Mouse (Mus musculus): Measurements from ENCODE around the gene Cacnb2. TPM values are rescaled to one million over a fixed set of nuclear protein-coding genes. Genes with fewer than 3 reads are reported as not detected.

The Cacnb2 gene
- 10 to 100 TPM; 48.3 to 49.7 TPM for total RNA-seq (2021)
- long read RNA-seq, experiment 1, full-length matches to known transcripts = 12 of 26 reads
- long read RNA-seq, experiment 1, partial matches to known transcripts = 2 of 26 reads
- long read RNA-seq, experiment 1, other reads (novel, unspliced or antisense) = 12 of 26 reads
- long read RNA-seq, experiment 2, full-length matches to known transcripts = 5 of 13 reads
- long read RNA-seq, experiment 2, partial matches to known transcripts = 4 of 13 reads
- long read RNA-seq, experiment 2, other reads (novel, unspliced or antisense) = 4 of 13 reads

GRCm38 (mm10) chr2:14602788-14603187 is at the start of gene Cacnb2:
Cacnb2 (plus strand) TSS chr2:14603088.
- no peak for DNase-seq (ENCODE audit: low spot score in 2 of 2)

GRCm38 (mm10) chr2:14568020-14568419 is 34.9 kb upstream of the Cacnb2 start:
- no peak for DNase-seq (ENCODE audit: low spot score in 2 of 2)

DNA sequence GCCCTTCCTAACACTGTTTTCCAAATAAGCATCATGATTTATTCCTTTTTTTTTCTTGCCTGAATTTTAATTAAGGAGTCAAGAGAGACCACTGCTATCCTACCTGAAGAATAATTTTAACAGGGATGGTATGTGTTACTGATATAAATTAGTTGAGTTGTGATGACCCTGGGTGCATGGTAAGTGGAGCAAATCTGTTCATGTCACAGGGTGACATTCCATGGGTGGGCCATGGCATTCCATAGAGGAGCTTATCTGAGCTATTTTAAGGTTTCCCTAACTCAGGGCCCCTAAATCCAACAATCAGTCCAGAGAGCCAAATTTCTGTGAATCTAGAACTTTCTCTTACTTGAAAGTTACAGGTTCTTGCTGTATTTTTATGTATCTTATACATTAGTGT is 31.6 kb upstream of the Cacnb2 start:
- no peak for DNase-seq (ENCODE audit: low spot score in 2 of 2)

GRCm38 (mm10) chr2:14589541-14589940 is 13.3 kb upstream of the Cacnb2 start:
- DNase-seq (ENCODE audit: low spot score in 2 of 2) = no peak

GRCm38 (mm10) chr2:14597909-14598563 is 4.9 kb upstream of the Cacnb2 start:
- DNase-seq (ENCODE audit: low spot score in 2 of 2) = no peak

GRCm38 (mm10) chr2:14603784-14604781 is 1.2 kb downstream of the Cacnb2 start:
- peak; percentile 42 to 62 for DNase-seq (ENCODE audit: low spot score in 2 of 2)

DNA sequence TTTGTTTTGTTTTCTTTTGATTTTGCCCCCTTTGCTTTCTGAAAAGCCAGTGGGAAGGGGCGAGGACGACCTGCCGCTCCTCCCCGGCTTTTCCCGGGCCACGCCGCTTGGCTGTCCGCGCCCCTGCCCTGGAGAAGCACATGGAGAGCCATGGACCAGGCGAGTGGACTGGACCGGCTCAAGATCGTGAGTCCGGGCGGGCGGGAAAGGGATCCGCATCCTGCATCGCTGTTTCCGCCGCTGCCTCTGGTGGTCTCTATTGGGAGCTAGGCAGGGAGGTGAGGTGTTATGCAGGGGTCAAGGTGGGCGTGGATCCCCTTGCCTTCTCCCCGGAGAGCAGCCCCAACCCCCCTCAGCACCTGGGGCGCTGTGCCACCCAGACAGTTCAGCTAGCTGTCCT is 1.9 kb downstream of the Cacnb2 start:
- DNase-seq (ENCODE audit: low spot score in 2 of 2) = peak in 1 of 2 experiments; percentile 9

DNA sequence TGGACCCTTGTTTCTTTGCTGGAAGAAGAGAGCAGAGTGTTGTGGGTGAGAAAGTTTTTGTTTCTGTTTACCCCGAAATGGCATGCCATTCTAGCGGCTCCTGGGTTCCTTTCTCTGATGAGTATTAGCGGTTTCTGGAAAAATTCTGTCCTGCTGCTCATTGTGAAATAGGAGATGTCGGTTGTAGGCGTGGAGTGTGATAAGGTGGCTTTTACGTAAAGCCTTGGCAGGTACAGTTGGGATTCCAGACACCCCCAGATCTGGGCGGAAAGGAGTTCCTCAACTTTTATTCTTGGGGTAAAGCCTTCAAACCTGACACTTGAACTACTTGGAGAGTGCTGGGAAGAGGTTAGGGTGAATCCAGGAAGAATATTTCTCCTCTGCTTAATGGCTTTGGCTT is 2.3 kb downstream of the Cacnb2 start:
- no peak for DNase-seq (ENCODE audit: low spot score in 2 of 2)

DNA sequence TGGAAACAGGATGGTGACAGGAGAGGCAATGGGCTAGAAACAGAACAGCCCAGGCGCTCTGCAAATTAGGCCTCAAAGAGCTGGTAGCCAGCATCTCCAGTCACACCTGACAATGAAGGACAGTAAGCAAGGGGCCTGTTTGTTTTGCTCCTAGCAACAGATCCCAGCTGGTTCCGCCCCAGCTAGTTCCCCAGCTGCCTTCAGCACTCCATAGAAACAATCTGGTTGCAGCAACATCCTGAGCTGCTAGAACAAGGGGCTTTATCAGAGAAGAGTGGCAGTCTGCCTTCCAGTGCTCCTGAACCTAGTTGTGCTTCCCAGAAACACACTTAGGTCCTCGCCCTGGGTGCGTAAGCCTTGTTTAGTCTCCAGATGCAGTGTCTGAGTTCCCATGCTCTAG is 5.7 kb downstream of the Cacnb2 start:
- no peak for DNase-seq (ENCODE audit: low spot score in 2 of 2)

- no peak for DNase-seq (ENCODE audit: low spot score in 2 of 2)
Measured at GRCm38 (mm10) chr2:14612705-14613104, 9.8 kb downstream of the Cacnb2 start.

GRCm38 (mm10) chr2:14616361-14616760 is 13.5 kb downstream of the Cacnb2 start:
- DNase-seq (ENCODE audit: low spot score in 2 of 2) = no peak

GRCm38 (mm10) chr2:14620120-14620853 is 17.4 kb downstream of the Cacnb2 start:
- no peak for DNase-seq (ENCODE audit: low spot score in 2 of 2)

- no peak for DNase-seq (ENCODE audit: low spot score in 2 of 2)
Measured at GRCm38 (mm10) chr2:14620891-14621290, 18.0 kb downstream of the Cacnb2 start.

DNA sequence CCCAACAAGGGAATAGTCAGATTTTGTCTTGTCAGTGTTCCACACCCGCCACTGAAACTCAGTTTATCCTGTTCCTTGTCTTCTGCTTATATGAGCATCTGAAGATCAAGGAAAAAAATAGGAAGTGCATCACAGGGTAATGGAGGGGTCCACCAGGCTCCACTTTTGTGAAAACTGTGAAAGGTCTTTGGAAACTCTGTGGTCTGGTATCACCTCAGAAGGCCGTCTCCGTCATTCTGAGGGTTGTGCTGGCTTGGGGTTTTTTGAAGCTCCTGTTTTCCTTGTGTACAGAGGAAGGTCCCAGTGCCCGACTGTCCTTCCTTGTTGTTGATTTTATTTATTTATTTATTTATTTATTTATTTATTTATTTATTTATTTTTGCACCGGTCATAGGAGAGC is 20.9 kb downstream of the Cacnb2 start:
- DNase-seq (ENCODE audit: low spot score in 2 of 2) = no peak

- DNase-seq (ENCODE audit: low spot score in 2 of 2) = no peak
Measured at GRCm38 (mm10) chr2:14629814-14630492, 27.1 kb downstream of the Cacnb2 start.

DNA sequence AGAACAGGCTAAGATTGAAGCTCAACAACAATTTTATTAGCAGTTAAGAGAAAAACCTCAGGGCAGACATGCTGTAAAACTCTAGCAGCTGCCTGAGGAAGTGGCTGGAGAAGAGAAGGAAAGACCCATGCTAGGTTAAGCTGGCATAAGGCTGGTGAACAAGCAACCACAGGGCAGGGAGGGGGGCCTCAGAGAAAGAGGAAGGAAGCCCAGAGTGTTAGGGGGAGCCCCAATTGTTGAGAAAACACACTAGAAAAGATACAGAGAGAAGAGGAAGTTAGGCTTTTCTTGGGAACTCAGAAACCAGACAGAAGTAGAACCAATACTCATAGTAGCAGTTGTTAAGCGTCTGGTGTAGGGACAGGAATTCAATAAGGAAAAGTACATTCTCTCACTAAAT is 28.7 kb downstream of the Cacnb2 start:
- no peak for DNase-seq (ENCODE audit: low spot score in 2 of 2)

DNA sequence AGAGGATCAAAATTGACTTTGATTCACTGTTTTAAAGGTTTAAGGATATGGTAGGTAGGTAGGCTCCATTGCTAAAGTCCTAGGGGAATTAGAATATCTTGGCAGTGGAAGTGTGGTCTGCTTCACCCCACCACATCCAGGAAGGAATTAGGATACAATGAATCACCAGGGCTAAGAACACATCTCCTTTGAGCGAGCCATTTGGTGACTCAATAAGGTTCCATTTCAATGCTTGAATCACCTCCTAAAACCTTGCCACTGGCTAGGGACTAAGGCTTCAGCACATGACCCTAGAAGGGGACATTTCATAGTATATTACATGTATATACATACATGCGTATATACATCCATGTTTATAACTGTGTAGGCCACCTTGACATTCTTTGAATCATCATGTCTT is 30.3 kb downstream of the Cacnb2 start:
- no peak for DNase-seq (ENCODE audit: low spot score in 2 of 2)

DNA sequence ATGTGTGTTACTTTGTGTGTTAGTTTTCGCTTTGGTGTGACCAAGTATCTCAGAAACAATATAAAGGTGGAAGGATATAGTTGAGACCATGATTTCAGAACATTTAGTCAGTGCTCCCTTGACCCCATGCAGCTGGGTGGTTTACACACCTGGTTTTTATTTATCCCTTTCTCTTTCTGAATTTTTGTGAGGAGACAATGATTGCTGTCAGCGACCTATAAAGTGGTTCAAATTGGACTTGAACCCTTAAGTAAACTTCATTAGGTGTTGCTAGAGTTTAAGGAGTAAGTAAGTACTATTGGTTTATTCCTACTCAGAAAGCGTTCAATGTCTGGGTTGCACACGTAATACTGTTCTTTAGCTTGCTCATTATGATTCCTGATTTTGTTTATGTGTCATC is 36.4 kb downstream of the Cacnb2 start:
- DNase-seq (ENCODE audit: low spot score in 2 of 2) = no peak

- DNase-seq (ENCODE audit: low spot score in 2 of 2) = no peak
Measured at GRCm38 (mm10) chr2:14639877-14640276, 37.0 kb downstream of the Cacnb2 start.

- peak in 1 of 2 experiments; percentile 19 for DNase-seq (ENCODE audit: low spot score in 2 of 2)
Measured at GRCm38 (mm10) chr2:14641040-14641439, 38.2 kb downstream of the Cacnb2 start.

Data from left cerebral cortex, adult 18-20 months (tissue).